Mouse (Mus musculus) G1E (cell line): ENCODE data around the gene Scrn2.

ENCODE experiments used
- CTCF ChIP-seq: IDR thresholded peaks from 2 replicates; pipeline ENCODE4 v1.5.1; 2012; ENCODE audit warnings: low read depth, low read length, inconsistent platforms, mixed read lengths
- POLR2AphosphoS5 ChIP-seq: IDR thresholded peaks from 2 replicates; pipeline ENCODE4 v1.6.1; 2012; ENCODE audit warnings: low read depth, low read length, inconsistent platforms; ENCODE audit not compliant: insufficient replicate concordance

DNA sequence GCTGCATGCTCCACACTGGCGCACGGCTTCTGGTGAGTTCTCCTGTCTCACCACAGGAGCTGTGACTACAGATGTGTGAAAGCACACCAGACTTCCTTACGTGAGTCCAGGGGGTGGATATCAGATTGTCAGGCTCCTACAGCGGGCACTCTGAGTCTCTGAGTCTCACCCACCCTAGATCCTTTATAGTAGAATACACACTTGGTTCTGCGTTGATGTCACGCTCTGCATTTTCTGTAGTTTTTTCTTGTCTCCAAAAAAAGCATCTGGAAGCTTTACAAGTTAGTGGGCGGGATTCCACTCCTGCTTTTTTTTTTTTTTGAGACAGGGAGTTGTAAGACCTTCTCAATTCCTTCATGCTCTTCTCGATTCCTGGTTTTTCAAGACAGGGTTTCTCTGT lies 15.2 kb downstream of the Scrn2 start:
- TF ChIP-seq CTCF (no peak), POLR2AphosphoS5 (no peak)
